Mouse (Mus musculus) hindbrain, embryonic 10.5 days (tissue): ENCODE measurements around the gene Pold1. TPM values are rescaled to one million over a fixed set of nuclear protein-coding genes. Genes with fewer than 3 reads are reported as not detected.

Source experiments
- DNase-seq: peaks from one replicate; pipeline ENCODE4 v3.0.0-alpha.2; 2017; ENCODE audit warnings: low spot score
- H3K27ac ChIP-seq: fragments of 300-500 bp; sonication (generic); 2 replicates; pipeline ENCODE4 v1.5.1; 2016; ENCODE audit warnings: mild to moderate bottlenecking, moderate library complexity
- H3K27me3 ChIP-seq: fragments of 300-500 bp; sonication (generic); 2 replicates; pipeline ENCODE4 v1.6.1; 2016; ENCODE audit warnings: mild to moderate bottlenecking; ENCODE audit not compliant: poor library complexity, insufficient read depth, severe bottlenecking
- H3K36me3 ChIP-seq: fragments of 300-500 bp; sonication (generic); 2 replicates; pipeline ENCODE4 v1.6.1; 2016; ENCODE audit warnings: mild to moderate bottlenecking, moderate library complexity
- H3K4me1 ChIP-seq: fragments of 300-500 bp; sonication (generic); replicated peaks from 2 replicates; pipeline ENCODE4 v1.6.1; 2016; ENCODE audit warnings: mild to moderate bottlenecking
- H3K4me3 ChIP-seq: fragments of 300-500 bp; sonication (generic); 2 replicates; pipeline ENCODE4 v1.5.1; 2016; ENCODE audit warnings: mild to moderate bottlenecking, moderate library complexity
- H3K9me3 ChIP-seq: fragments of 300-500 bp; sonication (generic); 2 replicates; pipeline ENCODE4 v1.6.1; 2016; ENCODE audit warnings: mild to moderate bottlenecking, moderate library complexity
- WGBS: fragments of 180-500 bp; shearing (Covaris S2); methylation state at CpG from one replicate; pipeline ENCODE4 v1.1.7; 2016; 5-methylcytosine and 5-hydroxymethylcytosine counted together
- polyA plus RNA-seq: library from polyadenylated mRNA; unstranded; fragments of >200 nt; fragmentation: Nextera tagmentation; extraction: Ambion mirVana; gene quantifications from 2 replicates; pipeline ENCODE4 v1.2.1, GENCODE M21; 2016

Gene Pold1
- polyA plus RNA-seq, 1 experiment from 2014 or later: 133 TPM

DNA sequence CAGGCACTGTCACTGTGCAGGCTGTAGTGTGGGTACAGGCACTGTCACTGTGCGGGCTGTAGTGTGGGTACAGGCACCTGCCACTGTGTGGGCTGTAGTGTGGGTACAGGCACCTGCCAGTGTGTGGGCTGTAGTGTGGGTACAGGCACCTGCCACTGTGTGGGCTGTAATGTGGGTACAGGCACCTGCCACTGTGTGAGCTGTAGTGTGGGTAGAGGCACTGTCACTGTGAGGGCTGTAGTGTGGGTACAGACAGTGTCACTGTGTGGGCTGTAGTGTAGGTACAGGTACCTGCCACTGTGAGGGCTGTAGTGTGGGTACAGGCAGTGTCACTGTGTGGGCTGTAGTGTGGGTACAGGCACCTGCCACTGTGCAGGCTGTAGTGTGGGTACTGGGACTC lies 64.5 kb downstream of the Pold1 start:
- peaks cover 14% of the 10 kb centered on the region for H3K36me3 ChIP-seq
- no peak for DNase-seq
- peaks cover 40% of the 10 kb centered on the region for H3K27me3 ChIP-seq
- 94% methylated on average over 1 of the region's 1 CpGs for WGBS
- no peak overlapping the region for H3K4me3 ChIP-seq
- no peak overlapping the region for H3K27ac ChIP-seq
- H3K4me1 ChIP-seq: peaks cover 17% of the 10 kb centered on the region
- H3K9me3 ChIP-seq: 0 out of 2 replicates have a peak, but pooled peaks cover 3% of the 10 kb centered on the region

DNA sequence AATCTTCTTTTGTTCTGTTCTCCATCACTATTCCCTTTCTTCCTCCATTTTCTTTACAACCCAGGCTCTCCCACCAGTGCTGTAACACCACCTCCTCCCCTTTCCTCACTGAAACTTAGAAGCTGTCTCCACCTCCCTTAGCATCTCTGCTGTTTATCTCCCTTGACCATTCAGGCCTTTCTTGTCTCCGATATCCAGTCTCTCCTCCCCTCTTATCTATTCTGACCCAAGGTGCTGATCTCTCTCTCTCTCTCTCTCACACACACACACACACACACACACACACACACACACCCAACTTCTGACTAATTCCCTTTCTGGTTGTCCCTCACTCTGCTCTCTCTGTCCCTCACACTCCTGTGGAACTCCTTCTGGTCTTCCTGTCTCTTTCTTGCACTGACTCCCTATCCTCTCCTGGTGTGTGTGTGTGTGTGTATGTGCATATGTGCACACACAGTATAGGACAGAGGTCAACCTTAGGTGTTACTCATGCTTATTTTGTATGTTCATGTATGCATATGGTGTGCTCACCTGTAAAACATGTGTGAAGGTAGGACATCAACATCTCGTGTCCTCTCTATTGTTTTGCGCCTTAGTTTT lies 65.7 kb downstream of the Pold1 start:
- H3K9me3 ChIP-seq: 0 out of 2 replicates have a peak, but pooled peaks cover 3% of the 10 kb centered on the region
- peaks cover 51% of the 10 kb centered on the region for H3K27me3 ChIP-seq
- WGBS: 71% methylated on average over 3 of the region's 3 CpGs
- H3K36me3 ChIP-seq: peaks cover 3% of the 10 kb centered on the region; the same call in 1 of the 2 replicates
- H3K4me3 ChIP-seq: no peak overlapping the region
- H3K4me1 ChIP-seq: peaks cover 17% of the 10 kb centered on the region
- no peak overlapping the region for H3K27ac ChIP-seq
- DNase-seq: no peak

Other genes starting within 250 kb of the Pold1 start
- 1.8 and 2.1 TPM in 2 replicates for gene Clec11a, start 241.9 kb downstream of the Pold1 start, polyA plus RNA-seq
- 1.2 and 4.6 TPM in 2 replicates for gene Shank1, start 238.6 kb downstream of the Pold1 start, polyA plus RNA-seq
- 2.7 and 3.0 TPM in 2 replicates for gene Syt3, start 164.7 kb downstream of the Pold1 start, polyA plus RNA-seq
- 2.1 and 2.7 TPM in 2 replicates for gene 1700008O03Rik, start 163.0 kb downstream of the Pold1 start, polyA plus RNA-seq
- gene Lrrc4b, start 119.8 kb downstream of the Pold1 start, polyA plus RNA-seq: 1.7 and 4.4 TPM in 2 replicates
- gene Aspdh, start 83.5 kb downstream of the Pold1 start, polyA plus RNA-seq: 0.78 and 1.8 TPM in 2 replicates
- 86.2 and 89.2 TPM in 2 replicates for gene Josd2, start 80.9 kb downstream of the Pold1 start, polyA plus RNA-seq
- 102 and 122 TPM in 2 replicates for gene Emc10, start 52.3 kb downstream of the Pold1 start, polyA plus RNA-seq
- gene Fam71e1, start 52.3 kb downstream of the Pold1 start, polyA plus RNA-seq: 17.1 and 20.5 TPM in 2 replicates
- 0.10 and 0.12 TPM in 2 replicates for gene Mybpc2, start 24.2 kb downstream of the Pold1 start, polyA plus RNA-seq
- 0.09 TPM in 1 of 2 replicates, not detected in the other for gene Spib, start 16.8 kb downstream of the Pold1 start, polyA plus RNA-seq
- gene Nr1h2, start 5.1 kb upstream of the Pold1 start, polyA plus RNA-seq: 83.2 and 94.9 TPM in 2 replicates
- 0.38 and 0.86 TPM in 2 replicates for gene Napsa, start 23.5 kb upstream of the Pold1 start, polyA plus RNA-seq
- 1.3 and 1.5 TPM in 2 replicates for gene Kcnc3, start 41.8 kb upstream of the Pold1 start, polyA plus RNA-seq
- gene Myh14, start 122.0 kb upstream of the Pold1 start, polyA plus RNA-seq: 1.5 and 2.4 TPM in 2 replicates
- not detected in 2 replicates for gene Izumo2, start 159.9 kb upstream of the Pold1 start, polyA plus RNA-seq
- gene Vrk3, start 199.6 kb upstream of the Pold1 start, polyA plus RNA-seq: 45.3 and 46.6 TPM in 2 replicates
- gene Zfp473, start 202.2 kb upstream of the Pold1 start, polyA plus RNA-seq: 3.6 and 4.0 TPM in 2 replicates